Mouse (Mus musculus): Measurements from ENCODE around the gene Sox8.

The Sox8 gene

GRCm38 (mm10) chr17:25555666-25556629 is 14.5 kb downstream of the Sox8 start:
- DNase-seq = no peak

- no peak for DNase-seq
Observed at GRCm38 (mm10) chr17:25555159-25555558, 15.3 kb downstream of the Sox8 start.

GRCm38 (mm10) chr17:25551313-25551712 is 19.2 kb downstream of the Sox8 start:
- DNase-seq = no peak

GRCm38 (mm10) chr17:25550020-25550419 is 20.5 kb downstream of the Sox8 start:
- no peak for DNase-seq

- no peak for DNase-seq
Observed at GRCm38 (mm10) chr17:25547026-25547425, 23.5 kb downstream of the Sox8 start.

- no peak for DNase-seq
Observed at GRCm38 (mm10) chr17:25541768-25542167, 28.7 kb downstream of the Sox8 start.

GRCm38 (mm10) chr17:25540731-25541130 is 29.8 kb downstream of the Sox8 start:
- no peak for DNase-seq

- DNase-seq = no peak
Observed at GRCm38 (mm10) chr17:25538945-25539875, 31.3 kb downstream of the Sox8 start.

- no peak for DNase-seq
Observed at GRCm38 (mm10) chr17:25530357-25531022, 40.0 kb downstream of the Sox8 start.

- DNase-seq = no peak
Observed at GRCm38 (mm10) chr17:25522080-25522479, 48.4 kb downstream of the Sox8 start.

GRCm38 (mm10) chr17:25520492-25520891 is 50.0 kb downstream of the Sox8 start:
- DNase-seq = no peak

- DNase-seq = no peak
Observed at GRCm38 (mm10) chr17:25519511-25519910, 51.0 kb downstream of the Sox8 start.

- DNase-seq = no peak
Observed at GRCm38 (mm10) chr17:25518144-25518543, 52.3 kb downstream of the Sox8 start.

- DNase-seq = no peak
Observed at GRCm38 (mm10) chr17:25516315-25516714, 54.2 kb downstream of the Sox8 start.
